12 mouse cellular contexts compared by ENCODE assay signal in genomic region chr8:120377803-120378189, GRCm38 (mm10).
DNase-seq lines count a peak whose midpoint lies in the region; ATAC-seq and TF ChIP-seq lines count a peak whose summit lies in the region.
"Had no signal": no experiment of that assay in that cellular context is flagged by ENCODE, and none has a peak within 500 bp of the region (broad histone marks: within the 10 kb centered on the region; RNA-seq: fewer than 3 reads in every experiment).

No protein-coding gene starts in this region.

- no peak for TF ChIP-seq EP300 in CH12.LX (IDR thresholded peaks at IDR 0.05; ENCODE audit: low read length)

- peaks cover 12% of the 10 kb centered on the region for H3K27me3 ChIP-seq in kidney, embryonic 15.5 days
- H3K27me3 ChIP-seq in kidney, adult 2 months (replicated peaks; ENCODE audit: control insufficient read depth, insufficient read depth, low read length), result no peaks in the 10 kb centered on the region
- H3K27me3 ChIP-seq in CH12.LX (replicated peaks), result peaks cover 3% of the 10 kb centered on the region
- no peaks in the 10 kb centered on the region for H3K27me3 ChIP-seq in embryonic facial prominence, embryonic 14.5 days (replicated peaks; ENCODE audit: control insufficient read depth, insufficient read depth, low read length)
- no peaks in the 10 kb centered on the region for H3K27me3 ChIP-seq in liver, embryonic 16.5 days (ENCODE audit: control insufficient read depth, insufficient read depth, low read depth, low read length)
- H3K27me3 ChIP-seq in midbrain, embryonic 11.5 days (ENCODE audit: control insufficient read depth, insufficient read depth, low read length), result no peaks in the 10 kb centered on the region
- H3K27me3 ChIP-seq: hindbrain, embryonic 12.5 days had no signal

- in situ Hi-C loops in CH12.LX (cut with MboI; ENCODE audit: low pct_ligation_motif_present, low pct_unique_long_range_greater_than_20kb, low sequenced_read_pairs), result no loop called here

- no peak for TF ChIP-seq RAD21 in CH12.LX (IDR thresholded peaks at IDR 0.05; ENCODE audit: low read depth, low read length)

- H3K4me1 ChIP-seq in kidney, embryonic 15.5 days, result peaks cover 88% of the 10 kb centered on the region
- H3K4me1 ChIP-seq in kidney, adult 2 months (ENCODE audit: control insufficient read depth, insufficient read depth, low read length), result peaks cover 16% of the 10 kb centered on the region
- H3K4me1 ChIP-seq in CH12.LX (ENCODE audit: control insufficient read depth in 1 of 2, insufficient read depth in 2 of 2), result peaks cover 30 to 54% of the 10 kb centered on the region in 2 experiments
- H3K4me1 ChIP-seq in embryonic facial prominence, embryonic 14.5 days (ENCODE audit: control insufficient read depth, insufficient read depth, low read length), result peaks cover 49% of the 10 kb centered on the region
- peaks cover 62% of the 10 kb centered on the region for H3K4me1 ChIP-seq in liver, embryonic 16.5 days (ENCODE audit: control insufficient read depth, low read depth, low read length)
- H3K4me1 ChIP-seq in midbrain, embryonic 11.5 days (ENCODE audit: control insufficient read depth, insufficient read depth, low read length), result peaks cover 67% of the 10 kb centered on the region

- H3K79me2 ChIP-seq in CH12.LX (replicated peaks; ENCODE audit: control insufficient read depth, extremely low read depth, insufficient read depth, poor library complexity, severe bottlenecking), result no peaks in the 10 kb centered on the region

- no peak for DNase-seq in kidney, adult 2 months
- DNase-seq in CH12.LX (ENCODE audit: extremely low read depth), result peak; percentile 43
- no peak for DNase-seq in embryonic facial prominence, embryonic 14.5 days (ENCODE audit: low spot score)
- DNase-seq in cerebellum, adult 11 months, result no peak
- DNase-seq in midbrain, embryonic 11.5 days (ENCODE audit: low spot score, missing footprints), result no peak
- no peak for DNase-seq in adrenal gland, postnatal 10 days
- DNase-seq: layer of hippocampus, adult 9-11 months had no signal

- peak overlapping the region; percentile 65 for H3K27ac ChIP-seq in kidney, embryonic 15.5 days
- H3K27ac ChIP-seq in kidney, adult 2 months (ENCODE audit: insufficient read depth, low read depth, low read length), result no peak overlapping the region
- H3K27ac ChIP-seq in CH12.LX (ENCODE audit: insufficient read depth, low read depth), result no peak overlapping the region
- H3K27ac ChIP-seq in embryonic facial prominence, embryonic 14.5 days (replicated peaks; ENCODE audit: low read depth, low read length), result 0 out of 2 replicates have a peak overlapping the region, but pooled peaks have one; percentile 34
- H3K27ac ChIP-seq in liver, embryonic 16.5 days (ENCODE audit: low read length), result peak overlapping the region; percentile 43
- no peak overlapping the region for H3K27ac ChIP-seq in midbrain, embryonic 11.5 days (ENCODE audit: low read depth, low read length)

- no peak for TF ChIP-seq CTCF in kidney, adult 2 months (conservative IDR thresholded peaks at IDR 0.05; ENCODE audit: insufficient read depth, insufficient read length, low read depth, low read length)
- no peak for TF ChIP-seq CTCF in CH12.LX (conservative IDR thresholded peaks at IDR 0.05 in 1 of 2, IDR thresholded peaks at IDR 0.05 in 1 of 2; ENCODE audit: low read depth in 2 of 2, low read length in 2 of 2)

- H3K36me3 ChIP-seq in kidney, embryonic 15.5 days, result no peaks in the 10 kb centered on the region
- no peaks in the 10 kb centered on the region for H3K36me3 ChIP-seq in kidney, adult 2 months (ENCODE audit: control insufficient read depth, insufficient read depth, low read length)
- H3K36me3 ChIP-seq in CH12.LX (replicated peaks in 1 of 2; ENCODE audit: control insufficient read depth in 1 of 2, insufficient read depth in 1 of 2, low read length in 1 of 2), result no peaks in the 10 kb centered on the region
- no peaks in the 10 kb centered on the region for H3K36me3 ChIP-seq in embryonic facial prominence, embryonic 14.5 days (ENCODE audit: control insufficient read depth, insufficient read depth, low read length)
- no peaks in the 10 kb centered on the region for H3K36me3 ChIP-seq in liver, embryonic 16.5 days (ENCODE audit: control insufficient read depth, insufficient read depth)
- no peaks in the 10 kb centered on the region for H3K36me3 ChIP-seq in midbrain, embryonic 11.5 days (ENCODE audit: control insufficient read depth, insufficient read depth, low read length)
- H3K36me3 ChIP-seq: hindbrain, embryonic 12.5 days; midbrain, embryonic 13.5 days had no signal

- no peak overlapping the region for H3K4me3 ChIP-seq in kidney, embryonic 15.5 days (replicated peaks)
- no peak overlapping the region for H3K4me3 ChIP-seq in kidney, adult 2 months (ENCODE audit: insufficient read depth, low read depth, low read length)
- H3K4me3 ChIP-seq in CH12.LX (replicated peaks in 1 of 3; ENCODE audit: low read depth in 2 of 3, low read length in 2 of 3, poor library complexity in 1 of 3), result no peak overlapping the region
- H3K4me3 ChIP-seq in embryonic facial prominence, embryonic 14.5 days (ENCODE audit: low read depth, low read length), result no peak overlapping the region
- H3K4me3 ChIP-seq in liver, embryonic 16.5 days (ENCODE audit: low read depth, low read length), result no peak overlapping the region
- no peak overlapping the region for H3K4me3 ChIP-seq in midbrain, embryonic 11.5 days (ENCODE audit: low read depth, low read length)
- H3K4me3 ChIP-seq: erythroblast, embryonic 14.5 days; hindbrain, embryonic 12.5 days; midbrain, embryonic 13.5 days had no signal

- dilution Hi-C loops in CH12.LX (cut with MboI; ENCODE audit: extremely low pct_ligation_motif_present, extremely low pct_unique_long_range_greater_than_20kb, low sequenced_read_pairs), result no loop called here

- ATAC-seq in kidney, embryonic 15.5 days (replicated peaks; ENCODE audit: low FRiP score), result no peak
- no peak for ATAC-seq in embryonic facial prominence, embryonic 14.5 days (ENCODE audit: low read depth)
- no peak for ATAC-seq in liver, embryonic 16.5 days (ENCODE audit: low read depth)
- ATAC-seq in midbrain, embryonic 11.5 days (ENCODE audit: low FRiP score), result no peak
- ATAC-seq: midbrain, embryonic 13.5 days had no signal

- no peak overlapping the region for H3K9ac ChIP-seq in kidney, embryonic 15.5 days
- no peak overlapping the region for H3K9ac ChIP-seq in CH12.LX (ENCODE audit: insufficient read depth, low read depth)
- peak overlapping the region; percentile 15; the same call in 1 of the 2 replicates for H3K9ac ChIP-seq in embryonic facial prominence, embryonic 14.5 days (ENCODE audit: low read depth, low read length)
- peak overlapping the region; percentile 29 for H3K9ac ChIP-seq in liver, embryonic 16.5 days (ENCODE audit: low read depth, low read length)
- no peak overlapping the region for H3K9ac ChIP-seq in midbrain, embryonic 11.5 days (ENCODE audit: low read length)
- H3K9ac ChIP-seq: hindbrain, embryonic 12.5 days had no signal

- no peaks in the 10 kb centered on the region for H3K9me3 ChIP-seq in kidney, embryonic 15.5 days (replicated peaks)
- no peaks in the 10 kb centered on the region for H3K9me3 ChIP-seq in CH12.LX (replicated peaks; ENCODE audit: low read length)
- no peaks in the 10 kb centered on the region for H3K9me3 ChIP-seq in embryonic facial prominence, embryonic 14.5 days (ENCODE audit: control insufficient read depth, low read length)
- no peaks in the 10 kb centered on the region for H3K9me3 ChIP-seq in liver, embryonic 16.5 days (replicated peaks; ENCODE audit: control insufficient read depth, low read length)
- H3K9me3 ChIP-seq in midbrain, embryonic 11.5 days (ENCODE audit: control insufficient read depth, low read length), result no peaks in the 10 kb centered on the region
- H3K9me3 ChIP-seq: hindbrain, embryonic 12.5 days; midbrain, embryonic 13.5 days had no signal

- WGBS in kidney, embryonic 15.5 days, result 53% methylated on average over 7 of the region's 7 CpGs
- 79% methylated on average over 7 of the region's 7 CpGs for WGBS in kidney, adult 2 months
- 47% methylated on average over 7 of the region's 7 CpGs for WGBS in embryonic facial prominence, embryonic 14.5 days
- WGBS in liver, embryonic 16.5 days (ENCODE audit: insufficient replicate concordance), result 20% methylated on average over 7 of the region's 7 CpGs
- WGBS in midbrain, embryonic 11.5 days, result 63% methylated on average over 7 of the region's 7 CpGs

- peak overlapping the region; percentile 27; the same call in 1 of the 2 replicates for H3K4me2 ChIP-seq in kidney, embryonic 15.5 days
- peak overlapping the region; percentile 38 for H3K4me2 ChIP-seq in CH12.LX (ENCODE audit: insufficient read depth, low read depth, poor library complexity, severe bottlenecking)
- 0 out of 2 replicates have a peak overlapping the region, but pooled peaks have one; percentile 13 for H3K4me2 ChIP-seq in embryonic facial prominence, embryonic 14.5 days (ENCODE audit: low read depth, low read length)
- H3K4me2 ChIP-seq in liver, embryonic 16.5 days (ENCODE audit: low read depth, low read length), result 0 out of 2 replicates have a peak overlapping the region, but pooled peaks have one; percentile 2
- H3K4me2 ChIP-seq in midbrain, embryonic 11.5 days, result no peak overlapping the region
- H3K4me2 ChIP-seq: hindbrain, embryonic 12.5 days; midbrain, embryonic 13.5 days had no signal

- TF ChIP-seq POLR2A in kidney, adult 2 months (IDR thresholded peaks at IDR 0.05; ENCODE audit: low read depth, low read length), result no peak
- no peak for TF ChIP-seq POLR2A in CH12.LX (IDR thresholded peaks at IDR 0.05; ENCODE audit: low read depth, low read length)

TF ChIP-seq in CH12.LX, 34 proteins besides CTCF, POLR2A, EP300 and RAD21:
- peak; percentile 33; the same call in 1 of the 2 replicates for TF ChIP-seq CHD2 (IDR thresholded peaks at IDR 0.05; ENCODE audit: low read length)
- no peak for TF ChIP-seq SMC3 (IDR thresholded peaks at IDR 0.05; ENCODE audit: low read depth, low read length)
- TF ChIP-seq NRF1 (IDR thresholded peaks at IDR 0.05; ENCODE audit: low read depth, low read length), result no peak
- TF ChIP-seq ZNF384 (IDR thresholded peaks at IDR 0.05; ENCODE audit: low read depth, low read length), result peak; percentile 93
- TF ChIP-seq RCOR1 (conservative IDR thresholded peaks at IDR 0.05; ENCODE audit: low read depth, low read length), result no peak
- no peak for TF ChIP-seq BHLHE40 (IDR thresholded peaks at IDR 0.05; ENCODE audit: low read depth, low read length)
- no peak for TF ChIP-seq ZMIZ1 (IDR thresholded peaks at IDR 0.05; ENCODE audit: low read depth, low read length)
- TF ChIP-seq MEF2A (IDR thresholded peaks at IDR 0.05; ENCODE audit: borderline replicate concordance, low read depth, low read length), result 0 out of 2 replicates have a peak, but pooled peaks have one; percentile 61
- TF ChIP-seq E2F4 (IDR thresholded peaks at IDR 0.05; ENCODE audit: insufficient replicate concordance, low read depth, low read length), result no peak
- no peak for TF ChIP-seq MAZ (IDR thresholded peaks at IDR 0.05; ENCODE audit: low read depth, low read length)
- TF ChIP-seq POLR2AphosphoS2 (IDR thresholded peaks at IDR 0.05; ENCODE audit: low read depth, low read length), result no peak
- no peak for TF ChIP-seq PAX5 (IDR thresholded peaks at IDR 0.05; ENCODE audit: low read length)

Comparison
In these comparisons a context has a peak if more than half of its experiments do, and no peak if none do; other contexts are left out.
1. H3K27ac ChIP-seq: peak in kidney, embryonic 15.5 days (single experiment), embryonic facial prominence, embryonic 14.5 days (single experiment) and liver, embryonic 16.5 days (single experiment); none in kidney, adult 2 months (single experiment), CH12.LX (single experiment) and midbrain, embryonic 11.5 days (single experiment).
2. H3K9ac ChIP-seq: peak in embryonic facial prominence, embryonic 14.5 days (single experiment) and liver, embryonic 16.5 days (single experiment); none in kidney, embryonic 15.5 days (single experiment), CH12.LX (single experiment) and midbrain, embryonic 11.5 days (single experiment).